Mouse (Mus musculus): Measurements from ENCODE around the gene Gpc6.
"Not testable (repeated sequence)": the region's sequence is repeated elsewhere in the genome, so short reads cannot be mapped to it uniquely, and the experiment has no call there.

Gene Gpc6

GRCm38 (mm10) chr14:117446675-117447231 lies 521.6 kb downstream of the Gpc6 start:
- intact Hi-C loops (cut with DNase I): not testable (repeated sequence)

- intact Hi-C loops (cut with DNase I): no loop called here
Observed at GRCm38 (mm10) chr14:117451391-117451991, 526.4 kb downstream of the Gpc6 start.

- intact Hi-C loops (cut with DNase I): no loop called here
Observed at GRCm38 (mm10) chr14:117452150-117452549, 527.0 kb downstream of the Gpc6 start.

- intact Hi-C loops (cut with DNase I): no loop called here
Observed at GRCm38 (mm10) chr14:117473378-117473777, 548.3 kb downstream of the Gpc6 start.

DNA sequence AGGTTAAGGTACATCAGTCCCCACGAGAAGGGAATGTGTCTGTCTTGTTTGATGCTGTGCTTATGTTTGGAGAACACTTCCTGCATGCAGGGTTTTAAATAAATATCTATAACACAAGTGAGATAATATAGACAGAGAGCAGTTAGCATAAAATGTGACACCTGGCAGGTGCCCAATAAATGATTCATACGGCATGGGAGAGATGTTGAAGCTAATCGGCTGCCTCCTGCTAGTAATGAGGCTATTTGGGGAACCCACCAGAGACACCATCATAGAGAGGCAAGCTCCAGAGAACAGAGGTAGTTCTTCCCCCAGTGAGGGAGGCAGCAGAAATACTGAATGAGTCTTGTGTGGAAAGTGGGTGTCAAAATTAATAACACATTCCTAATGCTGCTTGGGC lies 553.8 kb downstream of the Gpc6 start:
- intact Hi-C loops (cut with DNase I): no loop called here

DNA sequence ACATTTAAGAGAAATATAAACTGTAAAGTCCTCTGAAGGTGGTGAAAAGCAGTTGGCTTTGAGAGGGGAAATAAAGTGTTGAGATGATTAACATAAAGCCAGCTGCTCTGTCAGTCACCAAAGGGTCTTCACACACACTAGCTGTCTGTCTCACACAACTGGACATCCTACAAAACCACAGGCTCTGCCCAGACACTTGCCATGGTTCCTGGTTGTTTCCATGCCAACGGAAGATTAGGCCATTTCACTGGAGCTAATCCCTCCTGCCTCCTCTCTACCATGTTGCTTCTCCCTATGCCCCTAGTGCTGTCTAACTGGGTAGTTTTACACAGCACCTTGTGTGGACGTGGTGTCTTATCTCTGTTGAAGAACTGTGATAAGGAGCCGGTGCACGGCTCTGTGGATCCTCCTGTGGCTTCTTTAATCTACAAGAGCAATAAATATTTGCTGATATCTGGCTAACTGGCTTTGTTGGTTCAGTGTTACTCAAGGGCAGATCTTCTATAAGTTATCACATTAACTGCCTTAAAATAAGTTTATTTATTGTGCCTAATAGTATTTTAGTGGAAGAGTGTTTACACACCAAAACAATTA lies 562.1 kb downstream of the Gpc6 start:
- intact Hi-C loops (cut with DNase I): no loop called here

- intact Hi-C loops (cut with DNase I): no loop called here
Observed at GRCm38 (mm10) chr14:117490469-117490868, 565.4 kb downstream of the Gpc6 start.

DNA sequence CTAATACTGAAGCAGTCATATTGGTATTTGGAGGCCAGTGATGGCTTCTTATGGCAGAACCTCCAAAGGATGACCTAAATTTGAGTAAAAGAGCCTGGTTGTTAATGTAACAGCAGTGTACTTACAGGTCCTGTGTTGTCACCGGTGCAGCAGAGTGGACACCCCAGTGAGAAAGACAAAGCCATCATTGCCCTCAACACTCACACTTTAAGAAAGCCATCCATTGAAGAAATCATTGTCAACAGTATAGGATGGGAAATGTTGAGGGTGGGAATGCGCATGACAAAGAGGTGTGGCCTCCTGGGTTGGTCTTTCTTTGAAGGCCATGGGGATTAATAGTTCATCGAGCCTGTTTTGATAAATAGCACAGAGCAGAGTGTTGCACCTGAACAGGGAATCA lies 570.0 kb downstream of the Gpc6 start:
- intact Hi-C loops (cut with DNase I): no loop called here

DNA sequence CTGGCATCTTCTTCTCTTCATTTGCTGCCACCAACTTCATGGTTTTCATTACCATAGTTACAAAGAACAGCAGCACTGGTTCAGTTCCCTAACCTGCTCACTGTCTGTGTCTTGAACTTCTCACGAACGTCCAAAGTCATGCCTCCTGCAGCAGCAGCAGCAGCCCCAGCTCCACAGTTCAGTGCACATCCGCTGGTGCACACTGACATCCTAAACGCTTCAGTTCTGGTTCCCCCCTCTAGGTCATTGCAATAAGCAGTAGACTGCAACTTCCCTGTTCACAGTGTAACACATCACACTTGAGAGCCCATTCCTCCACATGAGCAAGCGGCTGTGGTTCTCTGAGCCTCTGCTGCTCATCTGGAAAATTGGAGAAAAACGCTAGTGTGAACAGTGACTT lies 573.7 kb downstream of the Gpc6 start:
- intact Hi-C loops (cut with DNase I): no loop called here

DNA sequence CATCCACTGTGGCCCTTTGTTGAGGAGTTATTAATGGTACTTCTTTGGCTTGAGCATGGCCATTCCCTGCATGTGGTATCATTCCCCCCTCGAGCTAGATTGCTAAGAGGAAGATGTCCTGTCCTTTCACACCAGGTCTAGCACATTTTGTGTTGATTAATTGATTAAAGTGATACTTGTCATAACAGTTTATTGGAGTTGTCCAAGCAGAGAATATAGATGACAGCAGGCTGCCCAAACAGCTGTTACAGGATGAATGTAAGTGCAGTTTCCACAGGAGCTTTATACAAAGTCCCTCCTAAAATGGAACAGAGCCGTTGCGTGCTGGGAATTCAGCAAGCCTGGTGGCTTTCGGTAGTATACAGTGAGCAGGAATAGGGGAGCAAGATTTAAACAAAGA lies 574.2 kb downstream of the Gpc6 start:
- intact Hi-C loops (cut with DNase I): no loop called here

DNA sequence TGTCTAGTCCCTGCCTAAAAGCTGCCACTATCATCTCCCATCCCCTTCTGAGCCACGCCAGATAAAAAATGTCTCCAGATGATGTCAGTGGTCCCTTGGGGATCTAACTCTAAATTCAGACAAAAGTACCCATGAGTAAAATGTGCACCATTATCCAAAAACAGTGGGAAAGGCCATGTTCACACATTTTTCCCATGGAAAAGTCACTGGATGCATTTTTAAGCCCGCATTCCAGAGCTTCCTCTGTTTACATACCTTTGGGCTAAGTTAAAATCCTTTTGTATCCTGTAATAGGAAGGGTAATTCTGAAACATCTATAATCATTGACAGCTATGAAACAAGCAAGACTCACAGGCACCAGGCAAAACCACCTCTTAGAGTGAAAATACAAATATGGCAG lies 589.7 kb downstream of the Gpc6 start:
- intact Hi-C loops (cut with DNase I): loop anchor here (5.0 kb wide), 1 partner anchor 307 kb away; no protein-coding TSS in a partner anchor

- intact Hi-C loops (cut with DNase I): loop anchor here (5.0 kb wide), 1 partner anchor 303 kb away; no protein-coding TSS in a partner anchor
Observed at GRCm38 (mm10) chr14:117519574-117519973, 594.5 kb downstream of the Gpc6 start.

GRCm38 (mm10) chr14:117520706-117521105 lies 595.6 kb downstream of the Gpc6 start:
- intact Hi-C loops (cut with DNase I): no loop called here

- intact Hi-C loops (cut with DNase I): no loop called here
Observed at GRCm38 (mm10) chr14:117525133-117525532, 600.0 kb downstream of the Gpc6 start.

GRCm38 (mm10) chr14:117527053-117527452 lies 601.9 kb downstream of the Gpc6 start:
- intact Hi-C loops (cut with DNase I): no loop called here

DNA sequence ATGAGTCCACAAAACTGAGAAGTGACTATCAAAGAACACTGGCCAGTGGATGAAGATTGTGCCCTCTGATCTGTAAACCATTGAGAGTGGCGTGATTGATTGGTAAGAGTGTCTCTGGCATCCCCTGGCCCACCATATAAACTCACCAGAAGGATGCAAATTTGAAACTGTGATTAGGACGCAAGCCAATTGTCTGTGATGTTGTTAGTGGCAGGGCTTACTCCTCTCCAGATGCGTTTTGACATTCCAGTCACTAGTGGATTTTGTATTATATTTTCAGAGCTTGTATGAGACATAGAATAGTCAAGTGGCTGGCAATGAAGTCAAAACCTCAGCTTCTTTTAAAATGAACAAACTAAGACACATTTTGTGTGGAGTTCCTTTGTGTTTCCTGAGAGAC lies 604.3 kb downstream of the Gpc6 start:
- intact Hi-C loops (cut with DNase I): no loop called here

DNA sequence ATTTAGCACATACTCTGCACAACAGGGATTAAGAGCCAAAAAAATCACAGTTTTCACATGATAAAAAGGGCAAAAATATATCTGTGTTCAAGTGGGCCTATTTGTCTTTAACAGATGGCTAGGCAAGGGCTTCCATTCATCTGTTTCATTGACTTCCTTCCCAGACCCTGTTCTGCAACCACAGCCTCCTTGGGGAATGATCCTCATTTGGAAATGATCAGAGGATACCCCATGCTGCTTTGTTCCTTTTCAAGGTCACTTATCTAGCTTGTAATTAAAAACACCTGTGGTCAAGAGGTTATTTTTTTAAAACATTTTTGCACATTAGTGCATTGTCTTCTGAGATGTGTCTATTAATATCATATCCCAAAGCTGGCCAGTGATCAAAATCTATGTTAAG lies 627.7 kb downstream of the Gpc6 start:
- intact Hi-C loops (cut with DNase I): no loop called here

GRCm38 (mm10) chr14:117556715-117557320 lies 631.7 kb downstream of the Gpc6 start:
- intact Hi-C loops (cut with DNase I): no loop called here

GRCm38 (mm10) chr14:117562146-117562545 lies 637.0 kb downstream of the Gpc6 start:
- intact Hi-C loops (cut with DNase I): no loop called here

- intact Hi-C loops (cut with DNase I): no loop called here
Observed at GRCm38 (mm10) chr14:117569278-117569677, 644.2 kb downstream of the Gpc6 start.

DNA sequence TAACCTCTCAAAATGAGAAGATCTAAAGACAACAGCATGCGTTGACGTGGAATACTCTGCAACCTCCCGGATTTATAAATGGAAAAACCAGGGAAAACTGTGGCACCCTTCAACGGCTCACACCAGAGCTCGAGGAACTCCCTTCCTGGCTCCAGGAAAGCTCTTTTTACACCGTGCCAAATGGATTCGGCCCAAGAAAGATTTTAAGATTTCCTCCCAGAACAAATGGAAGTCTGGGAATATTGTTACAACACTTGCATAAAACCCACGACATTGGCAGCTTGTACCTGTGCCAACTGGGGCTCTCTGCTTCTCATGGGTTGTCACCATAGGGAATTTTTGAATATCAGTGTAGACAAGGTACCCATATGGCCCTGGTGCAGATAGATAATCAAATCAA lies 647.1 kb downstream of the Gpc6 start:
- intact Hi-C loops (cut with DNase I): no loop called here

- intact Hi-C loops (cut with DNase I): no loop called here
Observed at GRCm38 (mm10) chr14:117574216-117574615, 649.1 kb downstream of the Gpc6 start.

DNA sequence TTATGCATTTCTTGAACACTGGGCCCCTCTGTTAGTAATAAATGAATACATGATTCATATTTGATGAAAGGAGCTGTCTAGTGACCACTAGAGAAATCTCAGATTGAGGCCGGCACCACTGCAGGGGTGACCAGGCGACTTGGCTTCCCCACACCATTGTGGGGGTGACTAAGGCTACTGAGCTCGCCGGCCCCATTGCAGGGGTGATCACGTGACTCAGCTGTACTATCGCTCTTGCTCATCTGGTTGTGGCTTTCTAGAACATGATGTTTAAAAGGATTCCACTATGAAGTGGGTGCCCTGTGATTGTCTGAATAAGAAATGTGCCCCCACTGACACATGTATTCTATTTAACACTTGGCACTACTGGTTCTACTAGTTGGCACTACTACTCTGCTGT lies 656.6 kb downstream of the Gpc6 start:
- intact Hi-C loops (cut with DNase I): no loop called here
